Mouse (Mus musculus) mesoderm, embryonic 11.5 days (tissue): ENCODE measurements around the gene Gxylt2.

Experiments
- DNase-seq: peaks from one replicate; pipeline ENCODE4 v3.0.0-alpha.2; 2012; ENCODE audit warnings: low read depth, low spot score

Gene Gxylt2

DNA sequence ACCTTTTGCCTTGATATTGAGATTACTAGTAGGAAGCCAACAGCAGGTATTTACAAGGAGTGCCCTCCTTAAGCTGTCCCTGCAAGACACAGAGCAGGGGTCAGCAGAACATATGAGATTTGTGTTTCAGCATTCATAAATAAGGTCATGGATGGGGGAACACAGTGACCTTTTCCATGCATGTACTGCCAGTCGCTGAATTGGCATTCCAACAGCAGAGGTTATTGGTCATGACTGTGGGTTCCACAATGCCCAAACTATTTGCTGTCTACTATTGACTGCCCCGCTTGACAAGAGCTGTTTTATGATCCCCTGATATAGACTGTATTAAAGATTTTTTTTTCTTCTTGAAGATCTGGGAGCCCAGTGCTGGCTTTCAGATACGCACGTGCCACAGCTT, 95.2 kb downstream of the Gxylt2 start:
- no peak for DNase-seq

DNA sequence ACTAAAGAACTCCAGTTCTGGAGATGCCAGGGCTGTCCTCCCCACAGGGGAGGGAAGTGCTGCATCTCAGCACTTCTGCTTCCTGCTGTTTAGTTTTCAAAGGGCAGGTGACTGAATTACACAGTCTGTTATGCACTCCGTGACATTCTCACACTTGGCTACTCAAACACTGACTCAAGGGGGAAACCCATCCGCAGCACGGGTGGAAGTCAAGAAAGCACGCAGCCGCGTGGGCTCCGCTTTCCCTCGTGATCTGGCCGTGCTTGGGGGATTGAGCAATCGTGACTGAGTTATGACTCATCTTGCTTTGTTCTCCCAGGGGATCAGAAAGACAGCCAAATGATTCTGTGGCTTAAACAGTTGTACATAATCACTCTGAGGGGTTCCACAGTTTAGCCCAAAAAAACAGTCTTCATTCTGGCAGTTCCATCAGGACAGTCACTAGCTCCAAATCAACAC, 96.0 kb downstream of the Gxylt2 start:
- DNase-seq: no peak

- peak; percentile 50 for DNase-seq
Observed at GRCm38 (mm10) chr6:100802381-100803083, 98.0 kb downstream of the Gxylt2 start.

DNA sequence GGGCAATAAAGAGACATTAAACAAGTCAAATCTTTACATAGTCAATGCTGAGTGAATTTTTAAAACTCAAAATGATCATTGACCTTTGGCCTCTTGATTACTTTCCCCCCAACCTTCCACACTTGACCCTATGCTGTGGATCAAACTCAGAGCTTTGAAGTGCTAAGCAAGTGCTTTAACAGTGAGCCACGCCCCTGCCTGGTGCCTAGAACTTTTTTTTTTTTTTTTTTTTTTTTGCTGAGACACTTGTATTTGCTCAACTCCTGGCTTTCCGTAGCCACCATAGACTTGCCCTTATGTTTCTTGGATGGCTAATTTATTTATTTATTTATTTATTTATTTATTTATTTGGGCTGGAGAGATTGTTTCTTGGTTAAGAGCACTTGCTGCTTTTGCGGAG, 98.7 kb downstream of the Gxylt2 start:
- DNase-seq: peak; percentile 21

- no peak for DNase-seq
Observed at GRCm38 (mm10) chr6:100807187-100807586, 102.7 kb downstream of the Gxylt2 start.

GRCm38 (mm10) chr6:100807746-100808145, 103.2 kb downstream of the Gxylt2 start:
- no peak for DNase-seq

- DNase-seq: no peak
Observed at GRCm38 (mm10) chr6:100808221-100808778, 103.8 kb downstream of the Gxylt2 start.

DNA sequence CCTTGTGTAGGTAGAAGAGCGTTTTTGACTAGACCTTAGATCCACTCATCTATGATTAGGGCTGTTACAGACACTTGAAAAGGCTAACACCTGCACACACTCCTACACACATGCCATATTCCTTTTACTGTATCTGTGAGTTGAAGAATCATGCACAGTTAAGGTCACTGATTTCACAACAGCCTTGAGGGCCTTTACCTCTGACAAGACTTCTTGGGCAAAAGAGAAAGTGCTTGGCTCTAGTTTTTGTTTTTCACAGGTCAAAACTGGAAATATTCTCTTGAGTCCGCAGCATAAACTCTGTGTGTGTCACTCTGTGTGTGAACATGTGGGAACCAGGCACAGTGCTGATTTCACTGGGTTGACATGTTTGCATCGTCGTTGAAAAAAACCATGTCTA, 105.6 kb downstream of the Gxylt2 start:
- no peak for DNase-seq

DNA sequence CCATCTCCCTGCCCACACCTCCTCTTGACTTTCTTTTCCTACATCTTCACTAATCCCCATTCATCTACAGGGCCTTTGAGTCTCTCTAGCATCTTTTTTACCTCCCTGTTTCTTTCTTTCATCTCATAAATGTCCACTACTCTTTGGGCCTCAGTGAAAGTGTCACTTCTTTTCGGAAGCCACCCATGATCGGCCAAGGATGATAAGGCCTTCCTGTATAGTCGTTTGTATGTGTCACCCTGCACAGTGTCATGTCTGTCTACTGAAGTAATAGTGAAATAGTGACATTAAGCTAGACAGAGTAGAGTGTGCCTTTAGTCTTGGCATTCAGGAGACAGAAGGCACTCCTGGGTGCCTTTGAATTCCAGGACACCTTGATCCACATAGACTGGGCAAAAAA, 107.2 kb downstream of the Gxylt2 start:
- DNase-seq: no peak

GRCm38 (mm10) chr6:100821367-100821766, 116.8 kb downstream of the Gxylt2 start:
- no peak for DNase-seq

DNA sequence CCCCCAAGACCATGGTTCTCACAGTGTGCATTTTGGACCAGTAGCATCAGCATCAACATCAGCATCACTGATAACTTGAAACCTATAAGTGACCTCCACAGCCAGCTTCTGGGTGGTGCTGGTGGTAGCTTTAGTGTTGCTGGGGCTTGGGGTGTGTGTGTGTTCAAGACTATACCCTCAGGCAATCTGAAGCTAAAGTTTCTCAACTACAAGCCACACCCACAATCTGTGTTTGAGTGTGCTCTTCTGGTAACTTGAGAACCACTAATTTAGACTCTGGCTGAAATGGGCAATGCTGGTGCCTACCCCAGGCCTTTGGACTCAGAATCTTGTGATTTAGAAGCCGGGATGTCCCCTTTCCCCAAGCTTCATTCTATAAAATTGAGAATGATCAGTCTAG, 118.8 kb downstream of the Gxylt2 start:
- no peak for DNase-seq

- no peak for DNase-seq
Observed at GRCm38 (mm10) chr6:100824381-100824965, 119.9 kb downstream of the Gxylt2 start.

DNA sequence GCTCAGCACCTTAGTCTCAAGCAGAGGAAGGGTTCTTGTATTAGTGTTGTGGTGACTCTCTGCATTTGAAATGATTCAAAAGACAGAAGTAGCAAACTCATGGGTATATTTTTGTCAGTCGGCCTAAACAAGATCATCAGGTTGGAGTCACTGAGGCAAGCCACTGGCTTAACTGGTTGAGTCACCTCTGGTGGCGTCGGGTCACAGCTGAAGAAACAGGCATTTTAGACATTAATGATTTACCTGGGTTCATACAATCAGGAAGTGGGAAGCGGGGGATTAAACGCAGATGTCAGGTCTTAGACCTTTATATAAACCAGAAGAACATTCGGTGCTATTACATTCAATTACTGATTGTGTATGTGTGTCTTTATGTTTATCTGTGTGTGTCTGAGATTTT, 121.5 kb downstream of the Gxylt2 start:
- DNase-seq: no peak

GRCm38 (mm10) chr6:100828565-100828964, 124.0 kb downstream of the Gxylt2 start:
- no peak for DNase-seq

DNA sequence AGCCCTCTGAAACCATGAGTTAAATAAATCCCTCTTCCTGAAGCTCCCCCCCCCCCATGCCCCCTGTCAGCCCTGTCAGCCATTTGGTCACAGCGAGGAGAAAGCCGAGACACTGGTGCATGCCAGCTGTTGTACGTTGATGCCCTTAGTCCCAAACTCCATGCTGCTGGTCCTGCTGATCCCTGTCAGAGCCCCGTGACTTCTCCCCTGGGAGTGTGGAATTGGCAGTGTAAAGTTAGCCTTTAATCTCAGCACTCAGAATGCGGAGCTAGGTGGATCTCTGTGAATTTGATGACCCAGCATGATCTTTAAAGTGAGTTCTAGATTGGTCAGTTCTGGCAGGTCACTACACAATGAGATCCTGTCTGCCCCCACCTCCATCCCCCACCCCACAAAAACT, 125.2 kb downstream of the Gxylt2 start:
- DNase-seq: no peak

DNA sequence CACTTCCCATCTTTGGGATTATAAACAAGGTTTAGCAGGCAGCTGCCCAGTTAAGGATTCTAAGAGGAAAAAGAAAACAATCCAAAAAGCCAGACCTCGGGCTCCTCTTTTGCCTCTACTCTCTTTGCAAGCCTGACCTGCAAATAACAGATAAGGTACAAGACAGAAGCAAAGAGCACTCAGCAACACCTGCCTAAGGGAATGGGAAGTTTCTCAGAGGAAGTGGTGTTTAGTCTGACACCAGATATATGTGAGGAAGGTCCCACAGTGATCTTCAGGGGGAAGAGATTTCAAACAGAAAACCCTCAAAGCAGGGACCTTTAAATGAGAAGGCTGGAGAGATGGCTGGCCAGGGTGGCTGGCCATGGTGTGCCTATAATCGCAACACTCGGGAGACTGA, 126.7 kb downstream of the Gxylt2 start:
- no peak for DNase-seq

GRCm38 (mm10) chr6:100831751-100832150, 127.2 kb downstream of the Gxylt2 start:
- DNase-seq: no peak

GRCm38 (mm10) chr6:100833355-100833754, 128.8 kb downstream of the Gxylt2 start, which contains the start of gene Ppp4r2:
Ppp4r2 (plus strand) TSS chr6:100833622.
- DNase-seq: peak; percentile 95

DNA sequence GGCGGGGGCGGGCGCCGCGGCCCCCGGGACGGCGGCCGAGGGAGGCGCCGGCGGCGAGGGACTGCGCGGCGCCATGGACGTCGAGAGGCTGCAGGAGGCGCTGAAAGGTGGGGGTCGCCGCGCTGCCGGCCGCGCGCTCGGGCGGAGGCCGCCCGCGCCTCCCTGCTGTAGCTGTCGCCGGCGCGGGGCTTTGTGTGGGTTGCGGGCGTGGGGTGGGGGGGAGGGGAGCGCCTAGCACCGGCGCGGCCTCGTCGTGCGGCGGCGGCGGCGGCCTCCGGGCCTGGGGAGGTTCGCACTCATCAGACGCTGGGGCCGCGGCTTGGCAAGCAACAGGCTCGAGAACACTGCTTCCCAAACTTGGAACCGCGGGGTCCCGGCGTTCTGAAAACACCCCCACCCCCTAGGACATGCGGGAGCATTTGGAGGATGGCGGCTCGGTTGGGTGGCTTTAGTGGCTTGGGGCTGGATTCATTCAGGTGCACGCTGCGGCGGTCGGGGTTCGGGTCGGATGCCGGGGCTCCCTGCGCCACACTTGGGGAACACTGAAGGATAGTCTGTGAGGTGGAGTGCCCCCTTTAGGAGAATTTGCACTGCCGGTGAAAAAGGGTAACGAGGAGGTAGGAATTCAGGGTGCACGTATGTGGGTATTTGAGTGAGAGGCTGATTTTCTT, 129.4 kb downstream of the Gxylt2 start:
- DNase-seq: peak; percentile 67

GRCm38 (mm10) chr6:100834489-100835160, 130.1 kb downstream of the Gxylt2 start:
- no peak for DNase-seq

DNA sequence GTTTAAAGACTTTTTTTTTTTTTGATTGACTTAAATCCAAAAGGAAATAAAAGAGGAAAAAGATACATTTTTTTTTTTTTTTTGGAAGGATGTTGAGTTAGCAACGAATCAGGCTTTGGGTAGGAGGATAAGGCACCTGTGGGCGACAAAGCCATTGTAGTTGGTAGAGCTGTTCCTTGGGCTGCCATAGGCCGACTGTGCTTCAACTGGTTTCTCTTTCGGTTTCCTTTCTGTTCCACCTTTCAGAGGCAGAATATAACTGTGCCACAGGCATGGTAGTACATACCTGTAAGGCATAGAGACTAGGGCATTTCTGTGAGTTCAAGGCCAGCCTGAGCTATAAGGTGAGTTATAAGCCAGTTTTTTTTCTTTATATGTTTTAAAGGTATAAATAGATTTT, 140.5 kb downstream of the Gxylt2 start:
- DNase-seq: no peak

- DNase-seq: no peak
Observed at GRCm38 (mm10) chr6:100847264-100847663, 142.7 kb downstream of the Gxylt2 start.
